Mouse (Mus musculus) cerebellum, adult 9-11 months (tissue): ENCODE data around the gene Htr7.

ENCODE experiments used
- DNase-seq: peaks from one replicate; pipeline ENCODE4 v3.0.0; 2022

Htr7 gene

DNA sequence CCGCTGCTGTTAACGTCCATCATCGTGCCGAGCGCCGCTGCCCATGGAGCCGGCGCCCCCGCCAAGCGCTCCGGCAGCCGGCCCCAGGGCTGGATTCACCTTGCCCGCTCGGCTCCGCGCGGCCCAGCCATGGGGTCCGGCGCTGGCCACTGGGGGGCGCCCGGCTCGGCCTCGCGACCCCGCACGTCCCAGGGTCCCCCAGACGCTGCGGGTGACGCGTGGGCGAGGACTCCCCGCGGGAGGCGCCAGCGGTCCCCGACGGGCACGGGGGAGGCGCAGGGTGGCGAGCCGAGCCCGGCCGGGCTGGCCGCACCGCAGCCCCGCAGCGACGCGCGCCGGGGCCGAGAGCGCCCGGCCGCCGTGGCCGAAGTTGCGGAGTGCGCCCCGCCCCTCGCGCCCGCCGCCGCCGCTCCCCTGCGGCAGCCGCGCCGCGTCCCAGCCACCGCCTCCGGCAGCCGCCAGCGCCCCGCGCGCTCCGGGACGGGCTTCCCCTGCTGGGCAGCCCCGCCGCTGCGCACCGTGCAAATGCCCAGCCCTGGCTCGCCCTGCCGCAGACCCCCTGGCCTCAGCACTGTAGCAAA, at the start of gene Htr7:
Htr7 (minus strand) TSS at position 277 of the 581 bp plus-strand sequence.
- DNase-seq, result peak; percentile 1

DNA sequence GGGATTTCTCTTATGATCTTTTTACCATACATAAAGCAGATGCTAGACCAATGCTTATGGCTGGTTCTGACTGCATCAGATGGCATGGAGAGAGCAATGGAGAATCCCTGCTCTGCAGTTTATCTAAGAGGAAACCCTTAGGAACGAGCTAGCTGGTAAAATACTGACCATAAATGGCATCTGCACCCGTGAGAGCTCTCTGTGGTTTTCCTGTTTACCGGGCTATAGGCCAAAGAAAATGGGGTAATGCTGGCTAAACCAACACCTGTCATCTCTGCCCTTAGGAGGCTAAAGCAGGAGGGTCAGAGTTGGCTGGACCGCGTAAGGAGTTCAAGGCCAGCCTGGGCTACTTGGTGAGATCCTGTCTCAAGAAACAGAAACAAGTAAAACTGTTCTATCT, 46.6 kb upstream of the Htr7 start:
- DNase-seq, result no peak

DNA sequence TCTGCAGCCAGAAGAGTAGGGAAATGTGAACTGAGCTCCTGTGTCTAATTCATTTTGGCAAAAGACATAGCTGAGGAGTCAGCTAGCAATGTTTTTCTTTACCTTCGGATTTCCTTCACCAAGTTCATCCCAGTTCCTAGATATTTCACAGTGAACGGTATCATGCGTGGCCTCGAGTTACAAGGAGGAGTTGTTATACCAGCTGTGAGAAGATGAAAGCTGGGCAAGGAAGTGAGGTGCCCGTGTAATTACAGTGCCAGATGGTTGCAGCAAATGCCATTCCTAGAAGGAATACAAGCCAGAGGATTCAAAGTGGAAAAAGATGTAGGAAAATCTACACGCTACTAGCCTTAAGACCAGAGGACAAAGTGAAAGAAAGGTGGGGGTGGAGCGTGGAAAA, 41.6 kb upstream of the Htr7 start:
- no peak for DNase-seq

DNA sequence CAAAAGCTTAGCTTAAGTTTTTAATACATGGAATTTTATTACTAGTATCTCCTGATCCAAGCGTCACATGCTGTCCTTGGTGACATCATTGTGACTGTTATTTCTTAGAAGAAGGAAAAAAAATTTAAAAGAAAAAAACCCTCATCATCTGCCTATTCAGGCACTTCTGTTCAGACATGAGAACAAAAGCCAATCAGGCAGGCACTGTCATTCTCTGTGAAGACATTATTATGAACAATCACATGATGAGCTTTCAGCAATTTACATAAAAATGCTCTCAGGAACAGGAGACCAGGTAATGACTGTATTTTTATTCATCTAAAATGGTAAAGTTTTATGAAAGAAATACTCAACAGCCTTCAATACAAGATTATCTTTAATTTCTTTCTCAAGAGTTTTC, 41.0 kb upstream of the Htr7 start:
- DNase-seq, result no peak

DNA sequence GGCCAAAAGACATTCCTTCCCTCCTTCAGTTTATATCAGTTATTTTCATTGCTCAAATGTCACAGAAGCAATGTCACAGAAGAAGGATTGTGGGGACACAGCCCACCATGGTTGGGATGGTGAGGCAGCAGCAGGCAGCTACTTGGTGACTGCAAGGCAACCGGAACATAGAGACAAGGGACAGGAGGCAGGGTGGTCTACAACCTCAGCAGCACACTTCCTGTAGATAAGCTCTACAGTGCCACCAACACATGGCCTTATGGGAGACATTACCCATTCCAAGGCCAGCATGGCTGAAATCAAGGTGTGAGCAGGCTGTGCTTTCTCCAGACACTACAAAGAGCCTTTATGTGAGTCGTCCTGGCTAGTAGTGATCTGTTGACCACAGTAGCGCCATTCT, 39.9 kb upstream of the Htr7 start:
- no peak for DNase-seq

DNA sequence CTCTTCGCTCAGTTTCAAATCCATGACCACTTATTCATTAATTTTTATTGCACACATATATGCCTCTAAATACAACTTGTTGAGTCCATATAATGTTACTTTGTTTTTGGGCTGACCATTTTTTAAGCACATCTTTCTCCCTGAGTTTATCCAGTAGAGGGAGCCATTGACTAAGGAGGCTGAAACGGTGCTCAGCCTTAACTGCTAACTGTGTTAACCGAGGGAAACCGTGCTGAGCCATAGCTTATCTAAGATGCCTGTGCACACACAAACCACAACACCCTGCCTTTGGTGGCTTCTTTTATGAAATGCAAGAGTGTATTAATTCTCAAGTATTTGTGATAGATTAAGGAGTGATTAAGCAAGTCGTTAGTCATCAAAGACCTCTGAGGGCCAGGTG, 33.5 kb upstream of the Htr7 start:
- DNase-seq, result no peak

DNA sequence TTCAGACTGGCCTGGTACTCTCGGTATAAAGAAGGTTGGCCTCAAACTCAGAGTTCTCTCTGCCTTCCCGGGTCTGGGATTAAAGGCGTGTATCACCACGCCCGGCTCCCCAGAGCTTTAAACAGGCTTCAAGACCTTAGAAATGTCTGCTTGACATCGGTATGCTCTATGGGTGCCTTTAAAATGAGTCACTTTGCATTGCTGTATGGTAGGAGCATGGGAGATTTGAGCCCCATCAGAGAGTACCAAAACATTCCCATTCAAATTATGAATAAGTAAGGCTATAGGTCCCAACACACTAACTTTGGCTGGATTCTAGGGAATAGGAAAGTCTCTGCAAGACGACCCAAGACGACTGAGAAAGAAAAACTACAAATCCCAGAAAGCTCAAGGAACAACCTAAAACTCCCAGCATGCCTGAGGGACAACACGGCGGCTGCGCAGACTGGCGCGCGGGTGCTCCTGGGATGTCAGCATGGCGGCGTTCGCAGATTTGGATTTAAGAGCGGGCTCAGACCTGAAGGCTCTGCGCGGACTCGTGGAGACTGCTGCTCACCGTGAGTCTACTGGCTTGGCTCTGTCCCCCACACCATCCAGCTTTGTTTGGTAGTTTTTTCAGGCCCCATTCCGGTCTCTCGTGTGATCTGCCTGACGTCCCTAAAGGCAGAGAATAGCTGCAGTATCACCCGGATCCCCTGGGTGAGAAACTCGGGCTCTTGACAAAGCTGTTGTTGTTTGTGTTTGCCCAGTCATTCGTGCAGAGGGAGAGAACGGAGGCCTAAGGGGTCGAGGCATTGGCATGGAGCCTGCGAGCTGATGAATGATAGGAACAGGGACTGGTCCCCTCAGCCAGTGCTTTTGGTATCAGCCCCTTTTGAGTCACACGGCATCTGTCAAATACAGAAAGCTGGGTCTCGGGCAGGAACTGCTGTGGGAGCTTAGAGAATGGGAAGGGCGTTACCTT, 26.2 kb upstream of the Htr7 start, which contains the start of gene Rpp30:
Rpp30 (plus strand) TSS at position 455 of the 964 bp plus-strand sequence.
- DNase-seq, result peak; percentile 88

DNA sequence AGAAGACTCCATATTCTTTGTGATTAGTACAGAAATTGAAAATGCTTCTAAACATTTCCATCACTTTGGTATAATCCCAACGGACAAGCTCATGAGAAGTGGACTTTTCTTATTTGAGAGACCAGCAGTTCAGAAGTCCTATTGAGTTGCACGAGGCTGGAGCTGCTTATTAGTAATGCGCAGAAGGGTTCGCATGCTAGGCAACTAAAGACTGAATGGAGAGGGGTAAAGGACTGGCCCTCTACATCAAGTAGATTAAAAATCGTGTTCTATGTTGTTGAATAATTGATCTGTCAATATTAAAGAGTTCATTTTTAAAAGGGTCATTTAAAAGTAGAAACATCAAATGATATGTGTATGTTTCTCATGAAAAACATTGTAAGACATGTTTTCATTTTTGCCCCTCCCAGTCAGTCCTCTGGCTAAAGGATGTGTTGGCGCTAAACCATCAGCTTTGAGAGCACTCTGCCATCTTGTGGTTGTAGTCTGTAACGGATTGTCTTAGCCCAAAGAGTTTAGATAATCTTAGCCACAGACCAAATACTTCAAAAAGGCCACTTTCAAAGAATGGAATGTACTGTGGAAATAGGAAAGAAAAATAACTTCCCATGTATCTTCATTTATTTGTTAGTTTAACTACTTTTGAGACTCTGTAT, 25.4 kb upstream of the Htr7 start:
- DNase-seq, result peak; percentile 48

DNA sequence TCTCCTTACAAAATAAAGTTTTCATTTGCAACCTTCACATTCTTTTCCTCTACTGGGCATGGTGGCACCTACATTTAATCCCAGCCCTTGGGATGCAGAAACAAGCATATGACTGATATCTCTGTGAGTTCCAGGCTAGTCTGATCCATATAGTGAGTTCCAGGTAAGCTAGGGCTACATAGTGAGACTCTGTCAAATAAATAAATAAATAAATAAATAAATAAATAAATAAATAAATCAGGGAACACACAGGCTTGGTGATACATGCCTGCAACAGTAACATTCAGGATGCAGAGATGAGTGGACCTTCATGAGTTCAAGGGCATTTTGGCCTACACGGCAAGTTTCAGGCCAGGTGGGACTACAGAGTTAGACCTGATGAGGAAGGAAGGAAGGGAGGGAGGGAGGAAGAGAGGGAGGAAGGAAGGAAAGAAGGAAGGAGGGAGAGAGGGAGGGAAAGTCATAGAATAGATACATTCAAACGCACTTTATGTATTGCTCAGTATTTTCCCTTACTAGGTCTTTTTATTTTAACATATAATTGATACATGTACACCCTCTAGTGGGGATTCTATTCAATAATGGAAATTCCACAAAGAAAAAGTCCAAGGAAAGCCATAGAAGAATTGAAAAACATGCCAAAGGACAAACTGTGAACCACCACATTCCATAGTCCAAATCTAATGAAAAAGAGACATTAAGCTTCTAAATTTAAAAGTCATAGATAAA, 5.7 kb upstream of the Htr7 start:
- DNase-seq, result no peak

DNA sequence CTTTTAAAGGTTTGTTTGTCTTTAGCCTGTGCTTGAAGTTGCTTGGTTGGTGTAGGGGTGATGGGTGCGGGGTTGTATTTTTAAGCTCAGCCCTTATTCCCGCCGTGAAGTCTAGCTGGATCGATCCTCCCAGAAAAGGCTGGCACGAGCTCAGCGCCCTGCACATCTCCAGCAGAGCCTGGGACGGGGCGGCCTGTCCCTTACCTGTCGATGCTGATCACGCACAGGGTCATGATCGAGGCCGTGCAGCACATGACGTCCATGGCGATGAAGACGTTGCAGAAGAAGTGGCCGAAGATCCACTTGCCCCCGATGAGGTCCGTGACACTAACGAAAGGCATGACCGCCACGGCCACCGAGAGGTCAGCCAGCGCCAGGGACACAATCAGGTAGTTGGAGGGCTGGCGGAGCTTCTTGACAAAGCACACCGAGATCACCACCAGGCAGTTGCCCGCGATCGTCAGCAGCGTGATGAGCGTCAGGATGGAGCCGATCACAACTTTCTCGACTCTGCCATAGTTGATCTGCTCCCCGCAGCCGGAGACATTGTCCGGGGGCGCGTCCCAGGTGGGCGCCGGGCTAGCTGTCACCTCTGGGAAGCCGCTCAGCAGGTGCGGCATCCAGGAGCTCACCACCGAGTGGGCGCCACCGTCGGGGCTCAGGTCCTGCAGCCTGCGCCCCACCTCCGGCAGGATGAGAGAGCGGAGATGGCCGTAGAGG, 645 bp downstream of the Htr7 start:
- DNase-seq, result no peak

DNA sequence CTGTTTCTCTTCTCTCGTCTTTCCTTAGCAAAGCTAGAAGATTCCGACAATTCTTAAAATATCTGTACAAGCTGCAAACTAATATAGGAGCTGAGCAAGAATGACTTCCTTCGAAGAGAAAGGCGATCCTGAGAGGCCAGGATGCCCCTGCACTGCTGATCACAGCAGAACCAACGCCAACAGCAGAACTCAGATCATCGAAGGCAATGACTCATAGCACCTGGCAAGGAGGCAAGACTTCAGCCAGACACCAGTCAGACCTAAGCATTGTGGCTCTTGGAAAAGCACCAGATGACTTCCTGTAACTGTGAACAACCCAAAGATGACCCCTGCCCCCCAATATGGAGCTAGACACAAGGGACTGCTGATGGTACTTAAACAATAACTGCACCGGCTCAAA, 11.3 kb downstream of the Htr7 start:
- DNase-seq, result no peak

DNA sequence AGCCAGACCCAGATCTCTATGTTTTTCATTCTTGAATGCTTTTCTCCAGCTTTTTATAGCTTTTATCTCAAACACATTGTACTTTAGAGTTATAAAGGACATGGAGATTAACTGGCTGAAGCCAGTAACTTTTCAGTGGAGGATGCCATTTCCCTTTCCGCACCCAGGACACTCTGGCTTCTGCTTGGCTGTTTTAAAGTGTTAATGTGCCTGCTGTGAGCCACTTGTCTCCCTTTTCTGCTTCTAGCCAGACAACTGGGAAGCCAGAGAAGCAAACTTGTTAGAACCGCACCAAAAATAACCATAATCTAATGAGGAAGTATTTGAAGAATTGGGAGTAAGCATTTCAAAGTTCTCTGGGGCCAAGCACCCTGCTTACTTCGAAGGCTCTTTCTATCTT, 42.5 kb downstream of the Htr7 start:
- no peak for DNase-seq

DNA sequence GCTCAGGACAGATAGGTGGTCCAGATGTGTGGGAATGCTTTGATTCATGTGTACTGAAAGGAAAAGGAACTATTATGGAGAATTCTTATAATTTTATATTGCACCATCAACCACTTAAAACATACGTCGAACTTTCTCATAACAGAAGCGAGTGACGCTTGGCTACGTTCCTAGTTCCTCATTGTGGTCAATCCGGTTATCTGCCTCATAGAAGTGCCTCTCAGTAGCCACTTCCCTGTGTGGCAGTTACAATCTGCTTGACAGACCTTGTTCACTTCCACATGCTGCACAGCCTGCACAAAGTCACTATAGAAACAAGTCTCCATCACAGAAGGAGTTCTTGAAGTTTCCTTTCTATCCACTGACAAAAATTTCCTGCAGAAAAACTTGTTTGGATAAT, 51.0 kb downstream of the Htr7 start:
- no peak for DNase-seq

DNA sequence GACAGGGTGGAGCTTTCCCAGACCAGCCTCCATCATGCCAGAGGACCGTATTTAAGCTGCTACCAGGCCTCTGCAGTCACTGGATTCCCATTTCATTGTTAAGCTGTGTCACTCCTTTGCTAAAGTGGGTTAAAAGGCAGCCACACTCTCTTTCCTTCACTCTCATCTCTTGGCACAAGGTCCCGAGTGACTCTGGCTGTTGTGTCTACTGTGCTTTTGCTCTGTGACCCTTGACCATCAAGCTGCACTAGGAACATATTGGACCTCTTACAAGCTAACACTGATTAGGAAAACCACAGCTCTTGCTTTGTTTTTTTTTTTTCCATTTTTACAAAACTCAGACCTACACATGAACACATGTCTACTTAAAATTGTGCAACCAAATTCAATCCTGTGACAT, 52.3 kb downstream of the Htr7 start:
- no peak for DNase-seq

DNA sequence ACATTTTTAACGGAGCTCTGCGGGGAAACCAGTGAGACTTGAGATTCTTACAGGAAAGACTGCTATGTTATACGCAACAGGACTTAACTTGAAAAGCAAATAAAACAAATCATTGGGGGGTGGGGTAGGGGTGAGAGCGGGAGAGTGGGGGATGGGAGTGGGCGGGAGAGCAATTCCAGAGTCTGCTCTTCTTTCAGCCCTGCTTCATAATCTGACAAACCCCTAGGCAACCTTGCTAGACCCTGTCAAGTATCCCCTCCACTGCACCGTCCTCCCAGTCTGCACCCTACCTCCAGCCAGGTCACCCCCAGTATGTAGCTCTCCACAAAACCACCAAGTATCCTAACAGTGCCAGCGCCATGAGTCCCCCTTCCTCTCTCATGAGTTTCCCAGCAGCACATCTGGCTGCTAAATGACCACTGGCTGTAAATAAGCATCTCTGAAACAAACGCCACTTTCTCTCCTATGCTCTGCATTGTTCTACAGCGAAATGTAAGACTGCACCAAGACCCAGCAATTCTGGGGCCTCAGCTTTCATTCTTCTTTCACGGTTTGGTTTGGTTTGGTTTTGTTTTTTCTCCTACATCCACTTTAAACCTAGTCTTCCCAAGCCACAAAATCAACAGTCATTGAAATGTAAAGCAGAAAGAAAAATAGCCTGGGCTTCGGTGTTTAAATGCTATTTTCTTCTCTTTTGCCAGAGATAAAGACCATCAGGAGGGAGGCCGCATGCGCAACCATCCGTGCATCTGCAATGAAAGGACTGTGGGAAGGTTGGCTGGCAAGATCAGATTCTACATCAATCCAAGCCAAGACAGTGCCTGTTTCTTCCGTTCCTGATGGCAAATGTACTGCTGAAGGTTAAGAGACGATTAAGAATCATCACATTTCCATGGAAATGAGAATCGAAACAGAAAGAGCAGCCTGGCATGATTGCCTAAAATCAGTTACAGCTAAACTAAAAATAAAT, 54.5 kb downstream of the Htr7 start:
- DNase-seq, result no peak

DNA sequence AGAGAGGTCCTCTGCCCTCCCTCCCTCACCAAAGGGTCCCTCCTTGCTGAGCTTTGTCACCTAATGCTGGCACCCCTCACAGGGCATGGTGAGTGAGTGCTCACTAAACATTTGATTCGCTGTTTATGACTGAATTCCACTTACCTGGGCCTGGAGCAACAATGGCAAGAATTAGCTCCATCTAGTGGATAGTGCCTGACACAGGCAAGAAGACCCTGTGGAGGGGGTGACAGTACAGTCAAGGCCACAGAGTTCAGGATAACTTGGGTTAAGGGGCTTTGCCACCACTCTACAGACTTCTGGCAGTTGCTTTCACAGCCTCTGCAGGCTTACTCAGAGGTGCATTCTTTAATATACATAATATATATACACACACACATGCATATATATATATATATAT, 55.8 kb downstream of the Htr7 start:
- no peak for DNase-seq

DNA sequence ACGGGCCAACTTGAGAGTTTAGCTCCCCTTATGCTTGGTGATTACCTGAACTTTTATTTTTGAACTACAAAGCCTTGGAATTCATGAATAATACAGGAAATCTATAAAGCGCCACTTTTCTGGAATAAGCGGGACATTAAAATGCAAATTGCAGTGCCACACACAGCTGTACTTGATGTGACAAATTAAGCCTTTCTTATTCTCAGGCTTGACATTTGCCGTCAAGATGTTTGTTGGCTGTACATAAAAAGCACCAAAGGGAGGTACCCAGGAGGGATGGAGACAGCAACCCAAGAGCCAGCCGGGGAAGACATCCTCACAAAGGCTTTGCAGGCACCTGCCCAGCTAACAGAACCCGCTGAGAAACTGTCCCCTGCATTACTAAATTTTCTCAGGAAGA, 56.4 kb downstream of the Htr7 start:
- no peak for DNase-seq

DNA sequence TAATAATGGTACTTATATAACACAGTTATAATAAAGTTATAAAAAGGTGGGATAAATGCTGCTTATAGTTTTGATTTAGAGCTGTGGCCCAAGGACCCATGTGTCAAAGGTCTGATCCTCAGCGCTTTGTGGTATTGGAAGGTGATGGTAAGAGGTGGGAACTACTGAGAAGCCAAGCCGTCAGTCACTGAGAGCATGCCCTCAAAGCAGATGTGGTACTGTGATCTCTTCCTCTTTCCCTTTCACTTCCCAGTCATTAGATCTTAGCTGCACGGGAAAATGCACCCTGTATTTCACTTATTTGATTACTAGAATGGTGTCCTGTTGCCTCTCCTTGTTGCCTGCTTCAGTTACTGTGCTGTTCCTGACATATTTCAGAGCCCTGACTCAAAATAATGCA, 59.9 kb downstream of the Htr7 start:
- DNase-seq, result no peak

DNA sequence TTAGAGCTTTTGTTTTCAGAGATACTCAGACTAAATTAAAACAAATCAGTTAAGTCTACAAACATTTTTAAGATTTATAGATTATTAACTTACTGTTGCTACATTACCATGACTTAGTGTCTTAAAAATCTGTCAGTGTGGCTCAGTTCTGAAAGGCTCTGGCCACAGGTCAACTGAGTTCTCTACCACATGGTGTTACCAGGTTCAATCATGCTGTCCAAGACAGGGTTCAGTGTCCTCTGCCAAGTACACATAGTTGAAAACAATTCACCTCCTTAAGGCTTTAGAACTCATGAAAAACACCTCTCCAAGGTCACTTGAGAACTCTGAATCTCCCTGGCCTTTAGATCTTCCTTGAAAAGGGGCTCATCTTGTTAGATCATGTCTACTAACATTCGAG, 69.8 kb downstream of the Htr7 start:
- DNase-seq, result no peak

DNA sequence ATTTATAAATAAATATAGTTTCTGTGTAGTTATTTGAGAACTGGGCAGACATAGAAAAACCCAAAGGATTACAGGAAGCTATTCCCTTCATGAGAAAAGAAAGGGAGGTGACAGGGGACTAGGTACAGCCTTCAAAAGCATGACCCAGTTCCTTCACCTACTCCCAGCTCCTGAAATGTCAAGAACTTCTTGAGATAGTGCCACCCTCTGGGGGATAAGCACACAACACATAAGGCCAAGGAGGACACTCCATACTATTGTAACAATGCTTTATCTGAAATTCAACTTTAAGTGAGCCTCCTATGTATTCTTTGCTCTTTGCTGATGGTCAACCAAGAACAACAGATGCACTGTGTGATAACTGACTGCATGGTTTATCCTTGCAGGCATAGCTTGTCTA, 82.6 kb downstream of the Htr7 start:
- no peak for DNase-seq

DNA sequence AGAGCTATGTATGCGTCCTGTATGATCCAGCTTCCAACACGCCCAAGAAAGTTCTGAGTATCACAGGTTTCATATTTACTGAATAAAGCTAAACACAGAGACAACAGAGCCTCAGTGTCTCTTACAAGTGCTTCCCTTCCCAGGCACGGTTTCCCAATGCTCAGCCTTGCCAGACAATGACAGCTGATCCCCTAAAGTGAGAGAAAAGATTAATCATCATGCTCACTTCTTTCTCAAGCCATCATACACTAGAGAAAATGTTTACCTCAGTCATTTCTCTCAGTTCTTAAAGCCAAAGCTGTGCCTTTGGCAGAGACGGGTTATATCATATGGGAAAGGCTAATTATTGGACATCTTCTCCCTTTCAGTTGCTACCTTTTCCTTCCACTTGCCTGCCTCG, 99.7 kb downstream of the Htr7 start:
- no peak for DNase-seq
